Mouse (Mus musculus) thymus, postnatal 10 days (tissue): ENCODE results near the gene Fam184a.
A peak's percentile ranks its signal among the peaks of the same experiment; 100 is the strongest.
"Not testable (repeated sequence)": the region's sequence is repeated elsewhere in the genome, so short reads cannot be mapped to it uniquely, and the experiment has no call there.

Experiments used
- DNase-seq, 2 experiments: peaks; one replicate each; pipeline ENCODE4 v3.0.0; 2021; ENCODE audit warnings: low spot score in 2 of 2

Gene Fam184a

GRCm38 (mm10) chr10:53688952-53689584 is 61.9 kb downstream of the Fam184a start:
- no peak for DNase-seq

- no peak for DNase-seq
Measured at GRCm38 (mm10) chr10:53688533-53688932, 62.4 kb downstream of the Fam184a start.

GRCm38 (mm10) chr10:53687888-53688287 is 63.0 kb downstream of the Fam184a start:
- DNase-seq: no peak

GRCm38 (mm10) chr10:53685806-53686205 is 65.1 kb downstream of the Fam184a start:
- no peak for DNase-seq

GRCm38 (mm10) chr10:53683226-53683625 is 67.7 kb downstream of the Fam184a start:
- DNase-seq: no peak

DNA sequence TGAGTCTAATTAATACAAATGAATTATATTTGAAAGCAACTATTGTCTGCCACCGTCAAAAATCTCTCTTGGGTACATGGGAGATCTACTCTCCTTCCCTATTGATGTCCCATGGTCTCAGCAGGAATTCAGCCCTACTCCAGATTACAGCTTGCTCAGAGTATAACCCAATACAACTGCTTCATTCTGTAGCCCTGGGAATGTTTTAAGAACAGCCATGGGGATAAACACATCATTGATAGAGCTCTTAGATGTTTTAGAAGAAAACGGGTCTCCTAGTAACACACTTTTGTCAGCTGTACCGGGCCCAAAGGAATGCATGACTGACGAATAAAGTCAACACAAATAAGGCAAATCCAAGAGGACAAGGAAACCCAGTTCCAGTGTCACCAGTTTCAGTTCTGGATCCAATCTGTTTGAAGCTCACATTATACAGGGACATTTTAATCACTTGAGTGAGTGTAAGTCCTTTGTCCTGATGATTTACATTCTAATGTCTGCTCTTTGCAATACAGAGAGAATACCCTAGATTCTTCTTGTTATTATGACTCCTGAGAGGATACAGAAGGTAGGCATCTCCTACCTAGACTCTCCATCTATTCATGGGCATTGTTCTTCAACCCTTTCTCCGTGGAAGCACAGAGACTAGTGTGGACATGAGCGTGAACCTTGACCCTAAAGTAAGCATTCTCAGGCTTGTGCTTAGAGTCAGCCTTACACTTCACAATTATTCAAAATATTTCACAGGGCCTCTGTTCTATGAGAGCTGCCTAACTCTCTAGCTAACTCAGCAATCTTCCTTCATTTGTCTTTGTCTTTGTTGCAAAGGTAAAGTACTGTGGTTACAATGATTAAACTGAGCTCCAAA is 71.0 kb downstream of the Fam184a start:
- DNase-seq: no peak

DNA sequence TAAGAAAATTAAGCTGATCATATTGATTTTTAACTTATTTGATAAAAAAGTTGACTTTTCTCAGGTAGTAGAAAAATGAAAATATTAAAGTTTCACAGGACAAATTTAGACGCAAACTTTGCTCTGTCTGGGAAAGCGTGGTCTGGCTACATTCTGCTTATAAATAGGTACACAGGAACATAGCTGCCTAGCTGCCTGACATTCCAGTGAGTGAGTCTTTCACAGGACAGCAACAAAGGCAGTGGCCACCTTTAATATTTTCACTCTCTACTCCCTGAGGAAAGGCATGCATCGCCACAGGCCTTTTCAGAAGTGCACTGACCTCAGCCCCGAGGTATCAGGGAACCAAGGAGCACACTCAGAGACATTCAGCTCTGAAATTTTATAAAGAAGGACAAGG is 89.1 kb downstream of the Fam184a start:
- no peak for DNase-seq

- DNase-seq: not testable (repeated sequence)
Measured at GRCm38 (mm10) chr10:53654239-53654638, 96.7 kb downstream of the Fam184a start.

GRCm38 (mm10) chr10:53650683-53651082 is 100.2 kb downstream of the Fam184a start:
- DNase-seq: no peak

DNA sequence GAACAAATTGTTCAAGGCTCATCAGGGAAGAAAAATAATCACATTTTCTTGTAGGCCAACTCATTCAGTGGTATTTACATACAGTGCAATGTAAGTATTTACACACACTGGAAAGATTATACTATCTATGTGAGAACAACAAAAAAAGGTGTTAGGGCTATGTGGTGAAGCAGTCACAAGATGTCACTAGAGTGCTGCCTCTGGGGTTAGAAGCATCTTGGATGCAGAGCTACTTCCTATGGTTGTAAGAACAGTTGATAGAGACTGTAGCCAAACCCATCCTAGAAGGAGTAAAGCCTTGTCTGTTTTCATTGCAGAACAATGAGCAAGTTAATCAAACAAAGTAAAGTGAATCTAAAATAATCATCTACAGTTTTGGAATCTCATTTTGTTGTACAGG is 109.4 kb downstream of the Fam184a start:
- DNase-seq: peak in 1 of 2 experiments; percentile 12

GRCm38 (mm10) chr10:53635246-53635971 is 115.5 kb downstream of the Fam184a start:
- DNase-seq: no peak

DNA sequence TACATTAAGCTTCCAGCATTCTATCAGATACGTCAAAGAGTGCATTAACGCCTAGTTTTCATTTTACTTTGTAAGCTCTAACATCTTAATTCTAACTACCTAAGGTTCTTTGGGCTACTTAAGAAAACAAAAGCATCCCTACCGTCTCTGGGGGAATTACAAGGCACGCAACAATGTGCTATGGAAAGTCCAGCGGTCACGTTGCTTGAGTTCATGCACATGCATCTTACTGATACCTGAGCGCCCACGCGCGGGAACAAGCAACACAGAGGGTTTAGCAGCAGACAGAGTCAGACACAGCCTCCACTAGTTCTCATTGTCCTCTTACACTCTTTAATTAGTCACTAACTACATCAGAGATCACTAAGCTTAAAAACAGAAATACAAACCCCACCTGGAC is 116.8 kb downstream of the Fam184a start:
- DNase-seq: no peak

DNA sequence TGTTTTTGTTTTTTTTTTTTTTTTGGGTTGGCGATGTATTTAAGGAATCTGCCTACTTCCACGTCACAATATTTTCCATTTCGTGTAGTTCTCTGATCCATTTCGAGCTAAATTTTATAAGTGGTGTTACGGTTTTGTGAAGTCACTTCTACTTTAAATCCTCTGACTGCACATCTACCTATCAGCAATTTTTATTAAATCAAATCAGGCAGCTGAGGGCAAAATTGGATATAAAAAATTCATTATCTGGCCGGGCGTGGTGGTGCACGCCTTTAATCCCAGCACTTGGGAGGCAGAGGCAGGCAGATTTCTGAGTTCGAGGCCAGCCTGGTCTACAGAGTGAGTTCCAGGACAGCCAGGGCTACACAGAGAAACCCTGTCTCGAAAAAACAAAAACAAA is 120.6 kb downstream of the Fam184a start, which contains the start of gene Mcm9:
Mcm9 (minus strand) TSS at position 101 of the 400 bp plus-strand sequence.
- not testable (repeated sequence) for DNase-seq

DNA sequence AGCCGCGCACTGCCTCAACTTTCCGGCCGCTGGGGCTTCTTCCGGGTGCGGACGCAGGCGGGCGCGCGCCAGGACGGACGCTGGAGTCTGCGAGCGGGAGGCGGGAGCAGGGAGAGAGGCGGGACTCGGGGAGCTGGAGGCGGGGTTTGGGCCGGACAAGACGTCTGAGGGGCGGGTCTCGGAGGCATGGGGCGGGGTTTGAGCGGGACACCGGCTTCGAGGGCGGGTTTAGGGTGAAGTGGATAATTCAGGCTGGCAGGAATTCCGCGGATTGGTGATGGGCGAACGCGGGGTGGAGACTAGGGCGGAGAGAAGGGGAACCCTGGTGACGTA is 121.0 kb downstream of the Fam184a start:
- peak; percentile 90 to 92 for DNase-seq

DNA sequence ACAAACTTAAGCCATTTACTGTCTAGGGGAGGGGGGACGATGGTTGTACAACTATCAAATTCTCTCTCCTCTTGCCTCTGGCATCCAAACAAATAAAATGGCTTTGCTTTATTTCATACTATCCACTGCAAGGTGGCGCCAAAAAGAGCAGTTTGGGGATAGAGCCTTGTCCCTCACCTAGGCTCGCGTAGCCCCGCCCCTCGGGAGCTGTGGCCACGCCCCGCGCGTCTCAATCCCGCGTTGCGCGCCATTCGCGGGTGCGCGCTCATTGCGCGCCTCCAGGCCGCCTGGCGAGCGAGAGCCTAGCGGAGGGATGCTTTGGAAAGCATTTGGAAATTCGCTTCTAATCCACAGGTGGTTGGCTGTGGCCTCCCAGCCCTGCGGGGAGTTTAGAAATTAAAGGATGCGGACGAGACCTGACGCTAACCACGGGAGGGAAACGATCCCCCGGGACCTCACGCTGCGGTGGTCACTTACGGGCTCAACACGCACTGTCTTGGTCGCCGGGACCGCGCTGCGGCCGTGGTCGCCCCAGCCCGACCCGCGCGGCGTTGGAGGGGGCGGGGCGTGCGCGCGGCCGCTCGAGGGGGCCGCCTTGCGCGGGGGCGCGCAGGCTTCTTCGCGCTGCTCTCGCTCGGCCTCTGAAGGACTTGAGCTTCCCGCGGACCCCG is 121.5 kb downstream of the Fam184a start:
- DNase-seq: peak; percentile 93 to 96

DNA sequence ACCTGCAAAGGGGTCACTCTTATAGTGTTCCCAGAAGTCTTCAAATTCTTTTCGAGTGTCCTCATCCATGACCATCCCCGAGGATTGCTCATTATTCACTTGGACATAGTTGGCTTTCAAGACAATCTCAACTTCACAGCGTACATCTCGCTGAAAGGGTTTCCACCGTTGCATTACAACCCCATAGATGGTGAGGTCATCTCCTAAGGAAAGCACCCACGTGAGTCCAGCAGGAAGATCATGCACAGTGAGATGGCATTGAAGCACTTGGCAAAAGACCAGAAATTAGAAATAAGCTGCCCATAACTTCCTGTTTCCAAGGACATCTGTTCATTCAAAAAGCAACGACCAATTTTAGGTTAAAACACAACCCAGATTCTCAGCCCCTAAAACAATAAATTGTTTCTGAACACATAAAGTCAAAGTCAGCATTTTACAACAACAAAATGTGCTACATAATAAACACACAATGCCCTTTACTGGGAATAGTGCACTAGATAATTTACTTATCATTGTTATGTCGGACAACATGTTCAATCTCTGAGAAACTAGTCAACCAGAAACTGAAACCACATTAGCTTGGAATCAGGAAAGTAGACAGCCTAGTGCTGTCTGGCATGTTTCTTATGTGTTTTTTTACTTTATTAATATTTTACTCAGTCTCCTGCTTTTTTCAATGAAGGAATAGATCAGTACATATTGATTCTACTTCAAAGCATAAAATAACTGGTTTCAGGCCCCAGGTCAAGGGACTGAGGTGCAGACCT is 134.9 kb downstream of the Fam184a start:
- DNase-seq: no peak

GRCm38 (mm10) chr10:53613955-53614354 is 137.0 kb downstream of the Fam184a start:
- DNase-seq: no peak

GRCm38 (mm10) chr10:53612172-53612571 is 138.8 kb downstream of the Fam184a start:
- no peak for DNase-seq

DNA sequence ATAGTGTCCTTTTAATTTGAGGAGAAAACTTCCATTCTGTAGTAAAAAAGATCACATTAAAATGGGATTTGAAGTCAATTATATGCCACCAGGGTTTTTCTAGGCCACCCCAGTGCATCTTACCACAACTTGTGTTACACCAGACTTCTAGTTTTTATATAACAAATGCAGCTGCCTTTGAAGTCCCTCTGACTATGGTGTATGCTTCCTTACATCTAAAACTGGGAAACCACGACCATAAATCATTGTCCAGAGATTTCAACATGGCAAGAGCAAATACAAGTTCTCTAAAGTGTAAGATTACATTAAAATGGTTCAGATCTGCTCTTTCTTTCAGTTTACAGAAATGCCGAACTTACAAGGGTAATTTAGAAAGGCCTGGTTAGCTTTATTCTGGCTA is 142.6 kb downstream of the Fam184a start:
- DNase-seq: no peak

- DNase-seq: no peak
Measured at GRCm38 (mm10) chr10:53605328-53605727, 145.6 kb downstream of the Fam184a start.

GRCm38 (mm10) chr10:53598821-53599220 is 152.1 kb downstream of the Fam184a start:
- peak in 1 of 2 experiments; percentile 17 for DNase-seq
